Mouse (Mus musculus) heart, embryonic 10.5 days (tissue): Measurements from ENCODE around the gene Plekha5. TPM values are rescaled to one million over a fixed set of nuclear protein-coding genes. Genes with fewer than 3 reads are reported as not detected.
"Not testable (repeated sequence)": the region's sequence is repeated elsewhere in the genome, so short reads cannot be mapped to it uniquely, and the experiment has no call there.

ENCODE experiments used
- DNase-seq: peaks from one replicate; pipeline ENCODE4 v3.0.0-alpha.2; 2017; ENCODE audit warnings: low spot score
- H3K27ac ChIP-seq: fragments of 300-500 bp; sonication (generic); 2 replicates; pipeline ENCODE4 v1.5.1; 2016; ENCODE audit warnings: mild to moderate bottlenecking
- H3K27me3 ChIP-seq: fragments of 300-500 bp; sonication (generic); 2 replicates; pipeline ENCODE4 v1.6.1; 2016; ENCODE audit warnings: mild to moderate bottlenecking; ENCODE audit not compliant: poor library complexity, insufficient read depth, severe bottlenecking
- H3K36me3 ChIP-seq: fragments of 300-500 bp; sonication (generic); 2 replicates; pipeline ENCODE4 v1.6.1; 2016; ENCODE audit warnings: mild to moderate bottlenecking, moderate library complexity
- H3K4me1 ChIP-seq: fragments of 300-500 bp; sonication (generic); 2 replicates; pipeline ENCODE4 v1.6.1; 2016; ENCODE audit warnings: mild to moderate bottlenecking
- H3K4me3 ChIP-seq: fragments of 300-500 bp; sonication (generic); 2 replicates; pipeline ENCODE4 v1.5.1; 2016; ENCODE audit warnings: mild to moderate bottlenecking, moderate library complexity
- H3K9me3 ChIP-seq: fragments of 300-500 bp; sonication (generic); 2 replicates; pipeline ENCODE4 v1.6.1; 2016; ENCODE audit warnings: mild to moderate bottlenecking, moderate library complexity
- WGBS: fragments of 180-500 bp; shearing (Covaris S2); methylation state at CpG from one replicate; pipeline ENCODE4 v1.1.7; 2016; 5-methylcytosine and 5-hydroxymethylcytosine counted together
- polyA plus RNA-seq: library from polyadenylated mRNA; unstranded; fragments of >200 nt; fragmentation: Nextera tagmentation; extraction: Ambion mirVana; gene quantifications from 2 replicates; pipeline ENCODE4 v1.2.1, GENCODE M21; 2016

The Plekha5 gene
- polyA plus RNA-seq, 1 experiment from 2014 or later, result 33.8 TPM

DNA sequence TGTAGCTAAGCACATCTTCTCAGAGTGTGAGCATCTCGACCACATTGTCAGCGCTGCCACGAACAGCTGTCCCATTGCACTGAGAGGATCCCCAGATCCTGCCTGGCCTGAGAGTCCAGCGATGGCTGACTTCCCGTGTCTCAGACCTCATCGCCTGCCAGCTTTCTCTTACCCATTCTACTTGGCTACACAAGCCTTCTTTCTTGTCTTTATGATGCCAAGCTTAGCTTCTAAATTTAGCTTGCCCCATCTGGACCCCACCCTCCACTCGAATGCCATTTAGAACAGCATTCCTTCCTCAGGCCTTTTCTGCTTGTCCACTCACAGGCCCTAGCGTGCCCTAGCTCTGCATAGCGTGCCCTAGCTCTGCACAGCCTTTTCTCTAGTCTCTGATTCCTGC is 60.3 kb downstream of the Plekha5 start:
- H3K27ac ChIP-seq, result peak overlapping the region; percentile 49
- no peak for DNase-seq

DNA sequence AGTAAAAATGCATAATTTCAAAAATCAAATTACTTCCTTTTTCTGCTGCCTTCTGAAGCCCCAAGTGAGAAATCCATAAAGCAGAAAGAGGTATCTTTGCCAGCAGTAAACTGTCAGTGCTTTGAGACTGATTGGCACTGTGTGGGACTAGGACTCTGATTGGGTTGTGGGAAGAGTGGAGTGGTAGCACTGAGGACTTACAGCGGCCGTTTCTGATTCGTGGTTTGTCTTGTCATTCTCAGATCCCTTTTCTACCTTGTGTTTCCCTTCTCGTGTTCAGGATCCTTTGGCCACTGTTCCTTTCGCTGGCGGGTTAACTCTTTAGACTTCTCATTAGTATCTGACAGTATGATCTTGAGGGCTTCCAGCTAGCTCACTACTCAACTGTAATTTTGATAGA is 61.8 kb downstream of the Plekha5 start:
- no peak for DNase-seq
- H3K27me3 ChIP-seq, result no peaks in the 10 kb centered on the region
- no peak overlapping the region for H3K27ac ChIP-seq
- H3K36me3 ChIP-seq, result no peaks in the 10 kb centered on the region
- no peaks in the 10 kb centered on the region for H3K9me3 ChIP-seq
- WGBS, result 85% methylated on average over 6 of the region's 6 CpGs
- peaks cover 41% of the 10 kb centered on the region for H3K4me1 ChIP-seq
- H3K4me3 ChIP-seq, result no peak overlapping the region

More for the DNA sequence above, 60.3 kb downstream of the Plekha5 start:
- Histone ChIP-seq H3K36me3 (no peaks in the 10 kb centered on the region), H3K4me3 (no peak overlapping the region), H3K27me3 (no peaks in the 10 kb centered on the region), H3K9me3 (no peaks in the 10 kb centered on the region), H3K4me1 (peaks cover 38% of the 10 kb centered on the region)
- WGBS, result 68% methylated on average over 9 of the region's 9 CpGs

DNA sequence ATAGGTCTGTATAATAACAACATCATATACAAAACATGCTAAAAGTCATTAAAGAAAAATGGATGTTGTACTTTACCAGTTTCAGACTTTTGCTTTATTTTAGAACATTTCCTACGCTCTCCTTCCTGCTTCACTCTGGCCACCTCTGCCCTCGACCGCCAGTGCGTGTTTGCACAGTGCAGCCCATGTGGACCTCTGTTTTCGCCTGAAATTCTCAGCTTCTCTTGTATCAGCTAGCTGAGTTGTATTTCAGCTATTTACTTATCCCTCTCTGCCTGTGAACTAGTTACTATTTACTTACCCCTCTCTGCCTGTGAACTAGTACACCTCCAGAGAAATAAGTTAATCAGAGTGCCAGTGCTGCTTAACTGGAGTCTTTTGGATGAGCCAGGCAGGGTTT is 62.8 kb downstream of the Plekha5 start:
- no peak overlapping the region for H3K27ac ChIP-seq
- peaks cover 48% of the 10 kb centered on the region for H3K4me1 ChIP-seq
- H3K4me3 ChIP-seq, result no peak overlapping the region
- WGBS, result 89% methylated on average over 5 of the region's 5 CpGs
- no peak for DNase-seq
- H3K27me3 ChIP-seq, result no peaks in the 10 kb centered on the region
- no peaks in the 10 kb centered on the region for H3K9me3 ChIP-seq
- H3K36me3 ChIP-seq, result no peaks in the 10 kb centered on the region

DNA sequence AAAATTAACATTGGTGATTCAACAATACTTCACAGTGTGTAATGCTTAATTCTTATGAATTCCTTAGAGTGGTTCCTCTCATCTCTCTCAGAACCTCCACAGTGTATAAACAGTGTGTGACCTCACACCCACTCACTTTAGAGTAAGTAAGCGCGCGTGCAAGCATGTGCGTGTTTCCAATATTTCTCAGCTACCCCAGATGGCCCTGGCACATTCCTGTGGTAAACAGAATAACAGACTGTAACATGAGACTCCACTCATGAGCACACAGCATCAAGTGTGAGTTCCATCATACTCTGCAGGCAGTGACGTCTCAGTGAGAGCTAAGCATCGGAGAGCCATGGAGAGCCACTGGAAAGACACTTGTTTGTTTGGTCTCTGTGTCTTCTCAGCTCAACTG is 63.6 kb downstream of the Plekha5 start:
- 84% methylated on average over 6 of the region's 6 CpGs for WGBS
- H3K27ac ChIP-seq, result no peak overlapping the region

DNA sequence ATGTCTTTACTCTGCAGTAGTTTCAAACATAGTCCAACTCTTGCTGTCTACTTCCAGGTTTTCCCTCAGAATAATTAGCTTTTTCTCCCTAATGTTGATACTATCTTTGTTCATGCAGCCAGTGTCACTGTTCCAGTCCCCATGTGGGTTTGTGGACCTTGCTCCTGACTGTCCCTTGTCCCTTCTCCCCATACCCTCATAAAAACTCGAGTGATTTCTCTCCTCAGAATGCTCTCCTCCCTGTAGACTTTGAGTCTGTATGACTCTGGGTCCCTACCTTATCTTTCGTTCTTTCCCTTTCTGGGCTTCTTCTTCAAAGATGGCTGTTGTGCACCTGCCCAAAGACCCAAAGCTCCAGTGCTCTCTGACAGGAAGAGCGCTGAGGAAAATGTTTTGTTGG is 64.8 kb downstream of the Plekha5 start:
- no peaks in the 10 kb centered on the region for H3K36me3 ChIP-seq
- WGBS, result 88% methylated on average over 3 of the region's 3 CpGs

More for the DNA sequence above, 63.6 kb downstream of the Plekha5 start:
- no peaks in the 10 kb centered on the region for H3K36me3 ChIP-seq
- H3K9me3 ChIP-seq, result no peaks in the 10 kb centered on the region
- DNase-seq, result no peak
- peaks cover 44% of the 10 kb centered on the region for H3K4me1 ChIP-seq
- H3K27me3 ChIP-seq, result no peaks in the 10 kb centered on the region
- no peak overlapping the region for H3K4me3 ChIP-seq

DNA sequence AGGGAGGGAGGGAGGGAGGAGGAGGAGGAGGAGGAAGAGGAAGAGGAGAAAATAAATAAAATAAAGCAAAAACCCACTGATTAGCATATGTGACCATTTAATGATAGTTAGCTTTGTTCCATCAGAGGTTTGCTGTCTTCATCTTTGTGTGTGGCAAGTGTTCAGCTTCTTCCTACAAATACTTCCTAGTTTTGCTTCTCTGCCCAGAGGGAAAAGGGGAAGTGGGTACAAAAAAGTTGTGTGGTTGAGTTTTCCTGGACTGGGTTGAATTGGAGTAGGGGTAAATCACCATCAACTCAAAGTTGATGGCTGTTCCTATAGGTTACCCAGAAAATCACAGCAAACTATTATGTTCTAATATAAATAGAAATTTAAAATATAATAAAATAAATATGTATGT is 65.7 kb downstream of the Plekha5 start:
- no peaks in the 10 kb centered on the region for H3K36me3 ChIP-seq
- no peak for DNase-seq
- no peaks in the 10 kb centered on the region for H3K9me3 ChIP-seq
- H3K4me1 ChIP-seq, result peaks cover 28% of the 10 kb centered on the region
- no peaks in the 10 kb centered on the region for H3K27me3 ChIP-seq
- H3K27ac ChIP-seq, result no peak overlapping the region
- no peak overlapping the region for H3K4me3 ChIP-seq

More for the DNA sequence above, 64.8 kb downstream of the Plekha5 start:
- peaks cover 37% of the 10 kb centered on the region for H3K4me1 ChIP-seq
- no peaks in the 10 kb centered on the region for H3K27me3 ChIP-seq
- H3K27ac ChIP-seq, result no peak overlapping the region
- no peaks in the 10 kb centered on the region for H3K9me3 ChIP-seq
- DNase-seq, result no peak
- no peak overlapping the region for H3K4me3 ChIP-seq

DNA sequence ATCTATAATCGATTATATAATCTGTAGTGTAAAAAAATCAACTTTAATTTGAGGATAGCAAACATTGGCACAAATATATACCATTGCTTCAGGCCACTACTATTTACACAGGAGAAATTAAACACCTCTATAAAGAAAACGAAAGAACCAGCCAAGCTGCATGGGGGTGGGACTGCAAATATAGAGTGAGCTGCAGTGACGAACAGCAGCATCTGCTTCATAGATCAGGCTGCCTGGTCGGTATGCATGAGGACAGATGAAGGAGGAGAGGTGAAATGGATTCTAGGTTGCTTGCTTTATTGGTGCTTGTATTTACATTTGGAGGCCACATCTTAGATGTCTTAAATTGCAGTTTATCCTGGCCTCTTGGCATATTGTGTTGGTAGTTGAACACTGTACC is 66.4 kb downstream of the Plekha5 start:
- Histone ChIP-seq H3K9me3 (no peaks in the 10 kb centered on the region), H3K36me3 (no peaks in the 10 kb centered on the region), H3K27ac (0 out of 2 replicates have a peak overlapping the region, but pooled peaks have one; percentile 5), H3K27me3 (no peaks in the 10 kb centered on the region), H3K4me3 (no peak overlapping the region), H3K4me1 (peaks cover 28% of the 10 kb centered on the region)
- DNase-seq, result no peak
- WGBS, result 81% methylated on average over 4 of the region's 4 CpGs

DNA sequence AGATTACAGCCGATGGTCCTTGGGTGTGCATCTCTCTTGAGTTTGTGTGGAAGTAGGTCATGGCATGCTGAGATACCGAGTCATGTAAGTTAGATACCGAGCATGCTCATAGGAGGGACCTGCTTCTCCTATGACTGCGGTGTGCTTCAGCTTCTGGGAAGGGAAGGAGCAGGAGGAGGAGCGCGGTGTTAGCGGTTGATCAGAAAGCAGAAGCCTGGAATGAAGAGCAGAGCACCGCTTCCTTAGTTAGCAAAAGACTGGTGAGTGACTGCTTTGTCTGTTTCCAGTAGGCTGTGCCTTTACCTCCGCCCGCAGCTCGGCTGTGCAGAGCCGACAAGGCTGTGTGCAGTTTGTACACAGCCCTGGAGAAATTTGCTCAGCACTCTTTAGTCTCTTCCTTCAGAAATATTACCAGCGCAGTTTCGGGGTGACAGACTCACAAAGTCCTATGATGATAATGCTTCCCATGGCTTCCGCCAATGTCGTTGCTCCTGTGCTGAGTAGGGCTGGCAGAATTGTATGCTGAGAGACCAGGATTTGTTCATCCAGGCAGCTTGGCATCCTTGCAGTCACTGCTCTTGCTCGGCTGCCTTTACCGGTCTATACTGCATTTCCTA is 67.2 kb downstream of the Plekha5 start:
- Histone ChIP-seq H3K4me1 (peaks cover 28% of the 10 kb centered on the region), H3K4me3 (no peak overlapping the region), H3K27me3 (no peaks in the 10 kb centered on the region), H3K9me3 (no peaks in the 10 kb centered on the region), H3K36me3 (no peaks in the 10 kb centered on the region), H3K27ac (peak overlapping the region; percentile 5)
- WGBS, result 81% methylated on average over 18 of the region's 18 CpGs
- DNase-seq, result no peak

DNA sequence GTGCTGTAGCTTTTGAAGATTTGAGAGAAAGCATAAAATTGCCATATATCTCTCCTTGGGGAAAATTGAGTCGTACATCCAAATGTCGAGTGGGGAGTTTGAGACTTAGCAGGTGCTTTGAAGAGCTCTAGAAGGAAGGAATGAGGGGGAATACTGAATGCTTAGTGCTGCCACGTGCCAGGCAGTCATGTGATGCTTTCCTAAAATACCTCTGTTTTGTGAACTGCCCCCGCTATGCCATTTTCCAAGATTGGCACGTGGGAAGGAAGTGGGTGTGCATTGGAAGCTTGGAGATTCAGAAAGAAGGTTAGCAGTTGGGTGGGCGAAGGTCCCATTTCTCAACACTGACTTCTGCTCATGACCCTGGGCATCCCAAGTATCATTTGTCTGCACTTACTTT is 68.2 kb downstream of the Plekha5 start:
- no peak for DNase-seq
- Histone ChIP-seq H3K4me3 (no peak overlapping the region), H3K27me3 (no peaks in the 10 kb centered on the region), H3K9me3 (no peaks in the 10 kb centered on the region), H3K27ac (no peak overlapping the region), H3K4me1 (peaks cover 25% of the 10 kb centered on the region), H3K36me3 (no peaks in the 10 kb centered on the region)
- 57% methylated on average over 6 of the region's 6 CpGs for WGBS

DNA sequence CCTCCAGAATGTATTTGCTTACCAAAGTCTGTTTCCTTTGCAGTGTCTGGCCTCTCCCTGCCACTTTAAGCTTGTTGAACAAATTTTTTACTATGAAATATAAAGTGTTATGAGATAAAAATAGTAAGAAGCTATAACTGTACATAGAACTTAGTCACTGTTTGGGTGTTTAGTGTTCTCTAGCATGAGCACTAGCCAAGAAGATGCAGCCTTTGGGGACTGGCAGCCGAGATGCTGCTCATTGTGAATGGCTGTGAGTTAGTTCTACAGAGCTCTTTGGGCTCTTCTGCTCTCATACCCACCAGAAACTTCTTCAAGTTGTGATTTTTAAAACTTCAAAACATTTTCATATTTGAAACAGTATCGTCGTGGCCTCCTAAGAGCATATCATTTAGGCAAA is 74.2 kb downstream of the Plekha5 start:
- WGBS, result 87% methylated on average over 3 of the region's 3 CpGs
- peaks cover 4% of the 10 kb centered on the region; the same call in 1 of the 2 replicates for H3K4me1 ChIP-seq
- H3K36me3 ChIP-seq, result peaks cover 7% of the 10 kb centered on the region; the same call in 1 of the 2 replicates
- H3K27me3 ChIP-seq, result no peaks in the 10 kb centered on the region
- no peak for DNase-seq
- no peak overlapping the region for H3K27ac ChIP-seq
- H3K9me3 ChIP-seq, result no peaks in the 10 kb centered on the region
- no peak overlapping the region for H3K4me3 ChIP-seq

DNA sequence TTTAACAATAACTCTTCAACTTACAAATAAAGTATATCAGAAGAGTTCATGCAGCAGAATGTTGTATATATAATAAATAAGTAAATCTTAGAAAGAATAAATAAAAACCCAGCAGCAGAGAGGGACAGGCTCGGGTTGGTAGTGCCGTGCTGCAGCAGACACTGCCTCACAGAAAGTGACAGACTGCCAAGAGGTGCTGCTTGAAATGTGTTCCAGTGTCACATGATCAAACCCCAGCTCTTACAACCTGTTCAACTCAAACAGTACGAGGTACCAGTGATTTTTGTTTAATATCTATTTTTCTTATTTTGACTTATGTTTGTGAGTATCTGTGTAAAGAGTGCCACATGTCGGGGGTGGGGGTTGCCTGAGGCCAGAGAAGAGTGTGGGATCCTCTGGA is 75.1 kb downstream of the Plekha5 start:
- Histone ChIP-seq H3K4me3 (no peak overlapping the region), H3K4me1 (peaks cover 4% of the 10 kb centered on the region; the same call in 1 of the 2 replicates), H3K9me3 (no peaks in the 10 kb centered on the region), H3K36me3 (peaks cover 7% of the 10 kb centered on the region; the same call in 1 of the 2 replicates), H3K27ac (no peak overlapping the region), H3K27me3 (no peaks in the 10 kb centered on the region)
- no peak for DNase-seq
- 70% methylated on average over 4 of the region's 4 CpGs for WGBS

DNA sequence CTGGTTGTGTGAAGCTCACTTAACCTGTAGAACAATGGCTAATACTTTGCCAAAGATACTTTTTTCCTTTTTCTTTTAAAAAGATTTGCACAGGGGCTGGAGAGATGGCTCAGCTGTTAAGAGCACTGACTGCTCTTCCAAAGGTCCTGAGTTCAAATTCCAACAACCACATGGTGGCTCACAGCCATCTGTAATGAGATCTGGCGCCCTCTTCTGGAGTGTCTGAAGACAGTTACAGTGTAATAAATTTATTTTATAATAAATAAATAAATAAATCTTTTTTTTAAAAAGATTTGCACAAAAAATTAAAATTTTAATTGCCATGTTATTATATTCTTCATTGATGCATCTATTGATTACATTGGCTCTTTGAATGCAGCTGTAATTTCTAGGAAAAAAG is 77.0 kb downstream of the Plekha5 start:
- H3K4me3 ChIP-seq, H3K27me3 ChIP-seq: not testable (repeated sequence)
- WGBS, result 50% methylated on average over 1 of the region's 1 CpGs

DNA sequence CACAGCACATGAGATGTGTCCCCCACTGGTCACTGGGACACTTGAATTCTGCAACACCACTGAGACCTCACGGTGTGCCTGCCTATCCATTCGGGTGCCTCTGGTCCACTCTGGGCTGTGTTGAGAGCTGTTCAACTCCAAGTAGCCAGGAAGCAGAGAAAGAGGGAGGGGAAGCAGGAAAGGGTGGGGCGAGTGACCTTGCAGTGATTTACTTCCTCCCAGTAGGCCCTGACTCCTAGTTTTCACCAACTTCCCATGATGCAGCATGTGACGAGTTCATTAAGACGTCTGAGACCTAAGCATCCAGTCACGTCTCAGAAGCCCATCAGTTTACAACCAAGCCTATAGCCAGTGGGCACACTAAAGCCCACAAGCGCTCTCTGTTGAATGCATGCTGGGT is 78.0 kb downstream of the Plekha5 start:
- Histone ChIP-seq H3K4me1 (peaks cover 4% of the 10 kb centered on the region; the same call in 1 of the 2 replicates), H3K27ac (no peak overlapping the region), H3K4me3 (no peak overlapping the region), H3K27me3 (no peaks in the 10 kb centered on the region), H3K36me3 (peaks cover 7% of the 10 kb centered on the region; the same call in 1 of the 2 replicates), H3K9me3 (no peaks in the 10 kb centered on the region)
- DNase-seq, result no peak
- WGBS, result 89% methylated on average over 7 of the region's 7 CpGs

More for the DNA sequence above, 77.0 kb downstream of the Plekha5 start:
- not testable (repeated sequence) for H3K4me1 ChIP-seq, H3K36me3 ChIP-seq, DNase-seq, H3K27ac ChIP-seq, H3K9me3 ChIP-seq

DNA sequence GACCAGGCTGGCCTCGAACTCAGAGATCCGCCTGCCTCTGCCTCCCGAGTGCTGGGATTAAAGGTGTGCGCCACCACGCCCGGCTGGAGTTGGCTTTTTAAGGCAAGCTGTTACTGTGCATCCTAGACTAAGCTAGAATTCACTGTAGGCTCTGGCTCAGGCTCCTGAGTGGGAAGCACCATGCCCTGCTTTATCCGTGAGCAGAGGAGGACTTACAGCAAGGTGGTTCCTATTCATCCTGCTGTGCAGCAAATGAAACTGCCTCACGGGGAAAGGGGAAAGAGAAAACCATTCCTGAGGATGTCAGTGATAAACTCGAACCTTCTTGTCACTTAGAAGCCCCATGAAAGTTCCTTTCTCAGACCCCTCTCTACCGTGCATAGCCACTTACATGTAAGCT is 80.9 kb downstream of the Plekha5 start:
- Histone ChIP-seq H3K9me3 (no peaks in the 10 kb centered on the region), H3K27ac (no peak overlapping the region), H3K27me3 (no peaks in the 10 kb centered on the region), H3K36me3 (peaks cover 7% of the 10 kb centered on the region; the same call in 1 of the 2 replicates), H3K4me3 (no peak overlapping the region), H3K4me1 (peaks cover 15% of the 10 kb centered on the region)
- 89% methylated on average over 10 of the region's 10 CpGs for WGBS
- DNase-seq, result no peak
